Comparison of ENCODE assay signal across 18 mouse cellular contexts in genomic region chr4:142212425-142212824, GRCm38 (mm10). TPM values are rescaled to one million over a fixed set of nuclear protein-coding genes. Genes with fewer than 3 reads are reported as not detected.
DNase-seq lines count a peak whose midpoint lies in the region; ATAC-seq lines count a peak whose summit lies in the region.
"Had no signal": no experiment of that assay in that cellular context is flagged by ENCODE, and none has a peak within 500 bp of the region (broad histone marks: within the 10 kb centered on the region; RNA-seq: fewer than 3 reads in every experiment).

No protein-coding gene starts in this region.

- H3K4me3 ChIP-seq in lung, embryonic 16.5 days (ENCODE audit: low read length): no peak overlapping the region
- no peak overlapping the region for H3K4me3 ChIP-seq in embryonic facial prominence, embryonic 15.5 days (replicated peaks)
- no peak overlapping the region for H3K4me3 ChIP-seq in stomach, embryonic 16.5 days (replicated peaks; ENCODE audit: low read length)
- H3K4me3 ChIP-seq: heart, embryonic 12.5 days; limb, embryonic 12.5 days had no signal

- ATAC-seq in cerebellum, adult (ENCODE audit: insufficient number of reproducible peaks, low FRiP score, low TSS enrichment): peak; percentile 47; the same call in 1 of the 2 replicates
- ATAC-seq in lung, embryonic 16.5 days (ENCODE audit: low read depth): peak; percentile 26
- no peak for ATAC-seq in embryonic facial prominence, embryonic 15.5 days (ENCODE audit: insufficient number of reproducible peaks, low FRiP score, low TSS enrichment, low read depth)
- ATAC-seq in stomach, embryonic 16.5 days (ENCODE audit: insufficient read depth, low FRiP score): peak; percentile 67
- ATAC-seq: activated CD4-positive, CD25-positive, alpha-beta regulatory T cell, adult 4 months; inflammation-experienced regulatory T-cells, adult 6 months; liver, postnatal 0 days had no signal

- no peak overlapping the region for H3K4me2 ChIP-seq in lung, embryonic 16.5 days (ENCODE audit: low read depth, low read length)
- H3K4me2 ChIP-seq in embryonic facial prominence, embryonic 15.5 days (replicated peaks): no peak overlapping the region
- no peak overlapping the region for H3K4me2 ChIP-seq in stomach, embryonic 16.5 days (ENCODE audit: low read depth, low read length)
- H3K4me2 ChIP-seq: heart, embryonic 12.5 days; limb, embryonic 12.5 days had no signal

- H3K27me3 ChIP-seq in lung, embryonic 16.5 days (ENCODE audit: control insufficient read depth, insufficient read depth, low read depth, low read length): no peaks in the 10 kb centered on the region
- no peaks in the 10 kb centered on the region for H3K27me3 ChIP-seq in embryonic facial prominence, embryonic 15.5 days
- no peaks in the 10 kb centered on the region for H3K27me3 ChIP-seq in stomach, embryonic 16.5 days (ENCODE audit: control insufficient read depth, insufficient read depth, low read length)
- H3K27me3 ChIP-seq: CH12.LX; heart, embryonic 12.5 days; limb, embryonic 12.5 days had no signal

- H3K4me1 ChIP-seq in lung, embryonic 16.5 days (replicated peaks; ENCODE audit: control insufficient read depth, insufficient read depth, low read length): peaks cover 45% of the 10 kb centered on the region
- H3K4me1 ChIP-seq in embryonic facial prominence, embryonic 15.5 days: peaks cover 28% of the 10 kb centered on the region
- peaks cover 38% of the 10 kb centered on the region for H3K4me1 ChIP-seq in stomach, embryonic 16.5 days (ENCODE audit: control insufficient read depth, insufficient read depth, low read length)

- H3K27ac ChIP-seq in lung, embryonic 16.5 days (ENCODE audit: low read length): peak overlapping the region; percentile 27; the same call in 1 of the 2 replicates
- peak overlapping the region; percentile 40; the same call in 1 of the 2 replicates for H3K27ac ChIP-seq in embryonic facial prominence, embryonic 15.5 days (replicated peaks)
- peak overlapping the region; percentile 67 for H3K27ac ChIP-seq in stomach, embryonic 16.5 days (ENCODE audit: low read length)
- H3K27ac ChIP-seq: limb, embryonic 12.5 days had no signal

- WGBS in lung, embryonic 16.5 days: 72% methylated on average over 9 of the region's 9 CpGs
- WGBS in embryonic facial prominence, embryonic 15.5 days: 72% methylated on average over 9 of the region's 9 CpGs
- 63% methylated on average over 9 of the region's 9 CpGs for WGBS in stomach, embryonic 16.5 days

- H3K9ac ChIP-seq in lung, embryonic 16.5 days (ENCODE audit: low read length): no peak overlapping the region
- no peak overlapping the region for H3K9ac ChIP-seq in embryonic facial prominence, embryonic 15.5 days
- no peak overlapping the region for H3K9ac ChIP-seq in stomach, embryonic 16.5 days (ENCODE audit: low read length)
- H3K9ac ChIP-seq: forebrain, postnatal 0 days; heart, embryonic 12.5 days; limb, embryonic 12.5 days; liver, postnatal 0 days had no signal

- no peak for DNase-seq in cerebellum, postnatal 4 days (ENCODE audit: low spot score in 2 of 2)
- no peak for DNase-seq in lung, postnatal 14 days
- no peak for DNase-seq in adrenal gland, postnatal 25 days
- DNase-seq in ovary, postnatal 10 days (ENCODE audit: low spot score): no peak
- DNase-seq: forebrain, postnatal 0 days; gastrocnemius, postnatal 10 days; liver, postnatal 0 days; thymus, adult 2 months had no signal

- H3K36me3 ChIP-seq in lung, embryonic 16.5 days (ENCODE audit: control insufficient read depth, insufficient read depth, low read length): peaks cover 4% of the 10 kb centered on the region; the same call in 1 of the 2 replicates
- H3K36me3 ChIP-seq in embryonic facial prominence, embryonic 15.5 days: no peaks in the 10 kb centered on the region
- H3K36me3 ChIP-seq in stomach, embryonic 16.5 days (ENCODE audit: control insufficient read depth, insufficient read depth, low read length): no peaks in the 10 kb centered on the region

- no peaks in the 10 kb centered on the region for H3K9me3 ChIP-seq in lung, embryonic 16.5 days (ENCODE audit: control insufficient read depth, low read length)
- H3K9me3 ChIP-seq in embryonic facial prominence, embryonic 15.5 days (replicated peaks): no peaks in the 10 kb centered on the region
- H3K9me3 ChIP-seq in stomach, embryonic 16.5 days (replicated peaks; ENCODE audit: control insufficient read depth, low read length): no peaks in the 10 kb centered on the region
- H3K9me3 ChIP-seq: heart, embryonic 12.5 days; limb, embryonic 12.5 days had no signal

RNA-seq across cellular contexts. Expression of gene Kazn, which starts 26.8 kb away (rescaled TPM):
- 11.4 and 11.6 TPM in 2 replicates for polyA plus RNA-seq in lung, embryonic 16.5 days (2015; fragmentation: Nextera tagmentation; extraction: Ambion mirVana)
- polyA plus RNA-seq in embryonic facial prominence, embryonic 15.5 days (2015; fragmentation: Nextera tagmentation; extraction: Ambion mirVana): 16.4 and 17.3 TPM in 2 replicates
- 13.2 and 13.4 TPM in 2 replicates for polyA plus RNA-seq in stomach, embryonic 16.5 days (2015; fragmentation: Nextera tagmentation; extraction: Ambion mirVana)
- total RNA-seq in adrenal gland, postnatal 25 days (2021): 32.8 and 35.8 TPM in 2 replicates
- total RNA-seq: neutrophil, adult 5-6 weeks had no signal
- polyA plus RNA-seq: activated CD4-positive, CD25-positive, alpha-beta regulatory T cell, adult 4 months; inflammation-experienced regulatory T-cells, adult 6 months had no signal
